Comparison of ENCODE assay signal across 22 mouse cellular contexts in genomic region chr12:69785471-69785870, GRCm38 (mm10).
"Had no signal": no experiment of that assay in that cellular context is flagged by ENCODE, and none has a peak within 500 bp of the region (broad histone marks: within the 10 kb centered on the region; RNA-seq: fewer than 3 reads in every experiment).

No protein-coding gene starts in this region.

- H3K27ac ChIP-seq: layer of hippocampus, adult 2 months; lung, embryonic 15.5 days; midbrain, embryonic 10.5 days; midbrain, embryonic 13.5 days; neural tube, embryonic 13.5 days; stomach, embryonic 15.5 days had no signal

- ATAC-seq: midbrain, embryonic 13.5 days; midbrain, embryonic 16.5 days had no signal

- H3K27me3 ChIP-seq: neural tube, embryonic 13.5 days; stomach, embryonic 15.5 days had no signal

- H3K9me3 ChIP-seq: lung, embryonic 15.5 days; midbrain, embryonic 10.5 days; midbrain, embryonic 13.5 days; neural tube, embryonic 13.5 days; stomach, embryonic 15.5 days had no signal

- H3K4me2 ChIP-seq: lung, embryonic 15.5 days; midbrain, embryonic 13.5 days; neural tube, embryonic 13.5 days; stomach, embryonic 15.5 days had no signal

- DNase-seq: kidney, adult 11 months; kidney, adult 9 months; kidney, postnatal 25 days; layer of hippocampus, adult 9-11 months; lung, adult 18-20 months; lung, postnatal 10 days; lung, postnatal 36 days; retina, postnatal 1 day; right cerebral cortex, postnatal 25 days; spleen, adult 18-20 months; thymus, adult 2 months; thymus, postnatal 14 days; thymus, postnatal 4 days had no signal

- H3K36me3 ChIP-seq: lung, embryonic 15.5 days; midbrain, embryonic 10.5 days; midbrain, embryonic 13.5 days; neural tube, embryonic 13.5 days; stomach, embryonic 15.5 days had no signal

- H3K4me3 ChIP-seq: layer of hippocampus, adult 2 months; lung, embryonic 15.5 days; megakaryocyte, embryonic 14.5 days; midbrain, embryonic 10.5 days; midbrain, embryonic 13.5 days; myocyte; neural tube, embryonic 13.5 days; stomach, embryonic 15.5 days had no signal

- H3K9ac ChIP-seq: lung, embryonic 15.5 days; midbrain, embryonic 13.5 days; neural tube, embryonic 13.5 days; stomach, embryonic 15.5 days had no signal
